Mouse (Mus musculus) gastrocnemius, adult 2 months (tissue): ENCODE results near the gene Srsf6. TPM values are rescaled to one million over a fixed set of nuclear protein-coding genes. Genes with fewer than 3 reads are reported as not detected.
"Not testable (repeated sequence)": the region's sequence is repeated elsewhere in the genome, so short reads cannot be mapped to it uniquely, and the experiment has no call there.

ENCODE experiments used
- DNase-seq: peaks from one replicate; pipeline ENCODE4 v3.0.0; 2022
- H3K27ac ChIP-seq: fragments of 200-600 bp; 2 replicates; pipeline ENCODE4 v1.8.1; 2022; ENCODE audit warnings: mild to moderate bottlenecking
- H3K4me3 ChIP-seq: fragments of 200-600 bp; 2 replicates; pipeline ENCODE4 v1.8.1; 2022; ENCODE audit warnings: mild to moderate bottlenecking, moderate library complexity
- CTCF ChIP-seq: fragments of 200-600 bp; IDR thresholded peaks from 2 replicates; pipeline ENCODE4 v1.8.1; 2022; ENCODE audit warnings: antibody characterized with exemption, mild to moderate bottlenecking, moderate library complexity
- intact Hi-C: fragments of 180-260 bp; cut with DNase I; formaldehyde crosslinking; loops from one replicate; pipeline ENCODE4 v1.15.1; 2025
- long read RNA-seq, 2 experiments: library from polyadenylated mRNA; stranded (forward); transcript quantifications; one replicate each; pipeline ENCODE4 v2.0.0; 2021
- total RNA-seq, 2 experiments: library from RNA; stranded (reverse); gene quantifications; 2 replicates each; pipeline ENCODE4 v1.2.3; 2021

Srsf6 gene
- 10 to 100 TPM; 45.6 to 46.1 TPM for total RNA-seq
- long read RNA-seq, experiment 1, transcript Srsf6-203 (6 exons, 3,527 nt), result major isoform, 40 of 52 reads
- long read RNA-seq, experiment 1, partial matches to known transcripts, result 3 of 52 reads
- long read RNA-seq, experiment 1, other reads (novel, unspliced or antisense), result 5 of 52 reads
- long read RNA-seq, experiment 2, transcript Srsf6-203 (6 exons, 3,527 nt), result major isoform, 40 of 49 reads
- long read RNA-seq, experiment 2, partial matches to known transcripts, result 2 of 49 reads
- long read RNA-seq, experiment 2, other reads (novel, unspliced or antisense), result 3 of 49 reads

DNA sequence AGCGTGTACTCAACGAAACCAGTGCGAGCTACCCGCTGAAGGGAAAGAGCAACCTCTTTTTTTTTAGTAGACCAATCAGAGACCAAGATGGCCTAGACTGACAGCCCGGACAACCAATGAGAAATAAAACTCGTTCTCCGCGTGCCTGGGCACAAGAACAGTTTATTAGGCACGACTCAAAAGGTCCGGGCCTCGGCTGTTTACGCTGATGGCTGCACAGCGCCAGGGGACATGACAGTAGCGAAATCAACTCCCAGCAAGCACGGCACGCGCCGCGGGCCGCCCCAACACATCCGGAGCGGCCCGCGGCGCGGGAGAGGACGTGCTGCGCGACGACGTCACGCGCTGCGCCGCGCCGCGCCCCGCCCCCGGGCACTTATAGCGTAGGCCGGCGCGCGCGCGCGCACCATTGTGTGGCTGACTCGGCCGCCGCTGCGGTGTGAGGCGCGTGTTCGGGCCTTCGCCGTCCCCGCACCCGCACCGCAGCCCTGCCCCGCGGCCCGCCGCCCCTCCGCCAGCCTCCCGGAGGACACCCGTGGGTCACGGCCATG, at the start of gene Srsf6:
TSS of gene Srsf6 (plus strand) at position 406 of the 551 bp plus-strand sequence.
- Histone ChIP-seq H3K4me3 (peak within 1 kb of the TSS; percentile 100), H3K27ac (peak within 1 kb of the TSS; percentile 100)
- peak; percentile 94 for DNase-seq
- intact Hi-C loops, result loop anchor here (5.0 to 10.0 kb wide), 3 partner anchors 86 to 1826 kb away; partner anchors contain the start of genes Chd6 and Ift52
- no peak for TF ChIP-seq CTCF

DNA sequence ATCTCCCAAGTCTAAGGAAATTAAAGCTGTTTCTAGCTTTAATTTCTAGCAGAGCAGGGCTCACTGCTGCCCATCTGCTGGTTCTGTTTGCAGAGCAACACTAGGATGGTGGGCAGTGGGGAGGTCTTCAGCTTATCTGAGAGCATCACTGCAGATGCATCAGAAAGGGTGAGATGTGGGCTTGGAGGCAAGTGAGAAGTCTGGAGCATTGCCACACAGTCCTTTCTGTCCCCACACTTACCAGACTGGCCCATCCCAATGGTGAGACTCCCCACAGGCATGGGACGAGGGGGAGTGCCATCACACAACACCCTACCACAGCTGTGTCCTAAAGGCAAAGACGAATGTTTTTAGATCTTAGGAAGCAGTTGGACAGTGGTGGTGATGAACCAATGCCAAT, 47.2 kb upstream of the Srsf6 start:
- H3K4me3 ChIP-seq, result no peak overlapping the region
- H3K27ac ChIP-seq, result no peak overlapping the region
- intact Hi-C loops, result no loop called here
- no peak for TF ChIP-seq CTCF
- no peak for DNase-seq

DNA sequence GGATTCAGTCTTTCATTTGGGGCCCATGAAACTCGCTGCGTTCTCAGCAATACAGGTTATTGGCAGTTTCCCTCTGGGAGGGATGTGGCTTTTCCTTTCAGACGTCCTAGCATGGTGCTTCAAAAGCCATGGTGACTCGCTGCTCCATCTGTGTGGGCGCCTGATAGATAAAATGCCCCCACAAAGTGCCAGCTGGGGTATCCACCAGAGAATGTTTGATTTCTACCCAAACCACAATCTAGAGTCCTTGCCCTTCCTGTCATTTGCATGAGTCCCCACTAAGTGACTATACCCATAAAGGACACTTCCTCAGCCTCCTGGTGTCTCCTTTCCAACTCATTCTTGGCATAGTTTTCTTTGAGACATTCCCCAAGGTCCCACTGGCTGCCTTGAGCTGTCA, 44.2 kb upstream of the Srsf6 start:
- Histone ChIP-seq H3K27ac (no peak overlapping the region), H3K4me3 (no peak overlapping the region)
- TF ChIP-seq CTCF, result no peak
- DNase-seq, result no peak
- intact Hi-C loops, result no loop called here

DNA sequence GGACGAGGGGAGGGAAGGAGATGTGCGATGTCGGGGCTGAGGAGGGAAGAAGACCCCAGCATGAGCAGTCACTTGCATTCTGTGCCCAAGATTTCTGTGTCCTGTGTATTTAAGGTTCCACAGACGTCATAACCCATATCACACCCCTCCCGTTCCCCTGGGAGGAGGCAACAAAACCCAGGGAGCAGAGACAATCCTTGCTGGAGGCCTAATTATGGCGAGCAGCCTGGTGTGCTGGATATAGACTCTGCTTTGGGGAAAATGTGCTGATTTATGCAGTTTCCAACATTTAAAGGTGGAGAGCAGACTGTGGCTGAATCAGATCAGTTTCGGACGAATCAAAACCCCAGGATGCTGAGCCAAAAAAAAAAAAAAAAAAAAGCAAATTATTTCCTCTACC, 42.7 kb upstream of the Srsf6 start:
- intact Hi-C loops, result no loop called here
- Histone ChIP-seq H3K4me3 (no peak overlapping the region), H3K27ac (no peak overlapping the region)
- TF ChIP-seq CTCF, result no peak
- DNase-seq, result no peak

DNA sequence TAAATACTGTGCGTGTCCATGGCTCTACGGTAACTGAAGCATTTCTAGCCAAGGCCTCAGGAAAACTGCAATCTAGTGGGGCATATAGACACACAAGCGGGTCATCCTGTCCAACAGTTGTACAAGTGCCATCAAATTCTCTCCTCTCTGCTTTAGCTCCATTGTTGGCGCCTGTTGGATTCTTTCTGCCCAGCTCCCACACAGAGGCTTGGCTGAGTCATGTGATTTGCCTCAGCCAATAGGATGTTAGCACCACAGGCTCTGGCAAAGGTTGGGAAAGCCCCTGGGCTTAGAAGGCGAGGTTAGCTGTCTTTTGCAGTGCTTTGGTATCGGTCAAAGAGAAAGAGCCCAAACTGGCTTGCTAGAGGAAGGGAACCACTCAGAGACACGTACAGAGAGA, 42.1 kb upstream of the Srsf6 start:
- H3K4me3 ChIP-seq, result no peak overlapping the region
- intact Hi-C loops, result no loop called here
- TF ChIP-seq CTCF, result no peak
- no peak overlapping the region for H3K27ac ChIP-seq
- no peak for DNase-seq

DNA sequence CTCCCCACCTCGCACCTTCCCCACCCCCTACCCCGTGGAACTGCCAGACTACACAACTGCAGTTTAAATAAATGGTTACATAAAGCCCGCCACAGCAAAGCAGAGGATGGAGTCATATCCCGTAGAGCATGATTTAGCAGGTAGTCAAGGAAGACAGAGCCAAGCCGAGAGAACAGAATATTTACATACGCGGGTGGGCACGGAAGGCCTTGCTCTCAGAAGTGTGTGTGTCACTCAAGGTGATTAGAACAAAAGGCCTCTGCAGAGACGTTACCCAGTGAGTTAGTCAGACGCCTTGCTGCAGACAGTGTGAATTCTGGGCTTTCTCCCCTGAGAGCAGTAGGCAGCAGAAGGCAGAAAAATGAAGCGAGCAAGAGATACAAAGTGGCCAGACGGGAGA, 41.6 kb upstream of the Srsf6 start:
- no peak overlapping the region for H3K27ac ChIP-seq
- no peak overlapping the region for H3K4me3 ChIP-seq
- DNase-seq, result no peak
- intact Hi-C loops, result no loop called here
- no peak for TF ChIP-seq CTCF

DNA sequence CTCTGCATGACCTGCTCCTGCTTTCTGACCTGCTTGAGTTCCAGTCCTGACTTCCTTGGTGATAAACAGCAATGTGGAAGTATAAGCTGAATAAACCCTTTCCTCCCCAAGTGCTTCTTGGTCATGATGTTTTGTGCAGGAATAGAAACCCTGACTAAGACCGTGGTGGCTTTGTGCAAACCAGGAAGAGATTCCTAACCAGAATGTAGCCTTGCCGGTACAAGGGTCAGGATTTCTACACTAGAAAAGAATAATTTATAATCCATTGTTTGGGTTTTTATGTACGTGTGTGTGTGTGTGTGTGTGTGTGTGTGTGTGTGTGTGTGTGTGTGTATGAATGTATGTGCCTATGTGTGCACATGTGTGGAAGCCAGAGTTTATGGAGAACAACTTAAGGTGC, 38.3 kb upstream of the Srsf6 start:
- H3K4me3 ChIP-seq, H3K27ac ChIP-seq, intact Hi-C loops, DNase-seq: not testable (repeated sequence)

DNA sequence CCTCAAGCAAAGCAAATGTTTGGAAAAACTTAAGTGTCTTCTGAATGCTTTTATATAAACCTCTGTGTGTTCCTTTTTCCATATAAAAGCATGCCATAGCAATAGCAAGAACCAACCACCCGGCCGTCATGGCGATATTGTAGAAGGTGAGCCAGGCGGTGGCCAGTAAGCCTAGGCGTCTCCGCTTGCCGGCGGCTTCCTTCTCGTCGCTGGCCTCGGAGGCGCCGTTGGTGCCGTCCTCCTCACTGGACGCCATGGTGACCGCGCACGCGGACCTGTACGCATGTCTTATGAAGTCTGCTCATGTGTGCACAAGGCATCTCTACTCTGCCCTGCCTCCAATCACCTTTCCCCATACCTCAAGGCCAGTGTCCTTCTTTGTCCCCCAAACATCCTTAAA, 32.1 kb upstream of the Srsf6 start:
- H3K4me3 ChIP-seq, H3K27ac ChIP-seq, DNase-seq, intact Hi-C loops: not testable (repeated sequence)

DNA sequence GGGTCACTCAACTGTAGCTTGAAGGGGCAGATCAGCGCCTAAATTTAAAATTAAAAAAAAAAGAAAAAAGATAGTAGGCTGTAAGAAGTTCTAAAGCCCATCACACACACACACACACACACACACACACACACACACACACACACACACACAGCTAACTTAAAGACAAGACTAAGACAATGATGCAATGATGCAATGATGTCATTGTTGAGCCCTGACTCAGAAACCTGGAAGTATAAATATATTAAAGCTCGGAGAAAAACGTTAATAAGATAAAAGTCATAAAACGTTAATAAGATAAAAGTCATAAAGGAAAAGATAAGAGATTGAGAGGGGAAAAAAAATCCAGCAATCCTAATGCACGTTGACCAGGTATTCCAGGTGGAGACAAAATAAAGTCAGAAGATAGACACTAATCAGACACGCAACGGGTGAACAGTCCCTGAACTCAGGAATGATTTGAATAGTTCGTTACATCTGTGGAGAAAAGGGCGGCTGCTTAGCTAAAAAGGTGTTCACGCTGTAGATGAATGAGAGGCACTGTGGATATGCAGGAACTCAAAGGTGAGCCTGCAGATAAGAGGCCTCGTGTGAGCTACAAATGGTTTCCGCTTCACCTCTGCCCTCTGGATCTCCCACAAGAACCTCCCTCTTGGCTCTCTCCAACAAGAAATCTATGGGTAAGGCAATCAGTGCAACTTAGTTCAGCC, 31.3 kb upstream of the Srsf6 start:
- Histone ChIP-seq H3K27ac (no peak overlapping the region), H3K4me3 (no peak overlapping the region)
- no peak for TF ChIP-seq CTCF
- intact Hi-C loops, result no loop called here
- no peak for DNase-seq

DNA sequence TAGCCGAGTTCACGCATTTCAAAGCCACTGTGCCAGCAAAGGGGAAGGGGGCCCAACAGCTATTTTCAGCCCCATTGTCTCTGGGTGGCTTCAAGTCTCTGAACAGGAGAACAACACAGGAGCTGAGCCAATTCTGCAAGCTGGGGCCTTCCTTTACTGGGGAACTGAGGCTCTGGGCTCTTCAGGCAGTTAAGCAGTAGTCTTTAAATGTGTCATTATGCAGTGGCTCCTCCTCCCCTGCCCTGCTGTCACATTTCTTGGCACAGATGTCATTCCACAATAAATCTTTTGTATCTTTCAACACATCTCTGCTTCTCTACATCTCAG, 30.8 kb upstream of the Srsf6 start:
- DNase-seq, result no peak
- intact Hi-C loops, result no loop called here
- H3K27ac ChIP-seq, result no peak overlapping the region
- TF ChIP-seq CTCF, result no peak
- no peak overlapping the region for H3K4me3 ChIP-seq

DNA sequence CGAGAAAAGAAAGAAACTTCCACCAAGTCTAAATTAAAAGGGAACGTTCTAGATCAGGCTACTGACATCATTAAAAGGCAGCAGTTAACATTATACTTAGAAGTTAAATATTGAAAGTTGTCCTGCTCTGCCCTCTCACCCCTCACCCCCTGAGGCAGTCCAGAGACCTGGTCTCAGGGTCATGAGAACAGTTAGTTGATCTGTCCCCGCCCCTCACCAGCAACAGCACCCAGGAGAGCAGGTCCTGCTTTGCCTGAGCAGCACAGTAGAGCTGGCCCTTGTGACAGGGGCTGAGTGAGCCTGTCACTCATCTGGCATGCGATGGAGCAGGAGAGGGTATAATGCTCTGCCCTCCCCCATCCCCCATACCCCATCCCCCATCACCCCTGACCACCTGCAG, 25.4 kb upstream of the Srsf6 start:
- no peak for TF ChIP-seq CTCF

DNA sequence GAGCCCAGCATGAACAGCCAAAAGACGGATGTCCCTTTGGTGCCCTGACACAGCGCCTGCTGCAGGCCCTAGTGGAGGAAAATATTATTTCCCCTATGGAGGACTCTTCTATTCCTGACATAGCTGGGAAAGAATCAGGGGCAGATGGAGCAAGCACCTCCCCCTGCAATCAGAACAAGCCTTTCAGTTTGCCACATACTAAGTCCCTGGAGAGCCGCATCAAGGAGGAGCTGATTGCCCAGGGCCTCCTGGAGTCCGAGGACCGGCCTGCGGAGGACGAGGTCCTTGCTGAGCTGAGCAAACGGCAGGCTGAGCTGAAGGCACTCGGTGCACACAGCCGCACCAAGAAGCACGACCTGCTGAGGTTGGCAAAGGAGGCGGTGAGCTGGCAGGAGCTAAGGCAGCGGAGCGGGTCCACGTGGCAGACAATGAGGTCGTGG, 23.3 kb upstream of the Srsf6 start:
- DNase-seq, result no peak
- no peak overlapping the region for H3K27ac ChIP-seq
- no peak for TF ChIP-seq CTCF
- no peak overlapping the region for H3K4me3 ChIP-seq
- intact Hi-C loops, result no loop called here

More for the DNA sequence above, 25.4 kb upstream of the Srsf6 start:
- Histone ChIP-seq H3K27ac (no peak overlapping the region), H3K4me3 (no peak overlapping the region)
- DNase-seq, result no peak
- intact Hi-C loops, result no loop called here

DNA sequence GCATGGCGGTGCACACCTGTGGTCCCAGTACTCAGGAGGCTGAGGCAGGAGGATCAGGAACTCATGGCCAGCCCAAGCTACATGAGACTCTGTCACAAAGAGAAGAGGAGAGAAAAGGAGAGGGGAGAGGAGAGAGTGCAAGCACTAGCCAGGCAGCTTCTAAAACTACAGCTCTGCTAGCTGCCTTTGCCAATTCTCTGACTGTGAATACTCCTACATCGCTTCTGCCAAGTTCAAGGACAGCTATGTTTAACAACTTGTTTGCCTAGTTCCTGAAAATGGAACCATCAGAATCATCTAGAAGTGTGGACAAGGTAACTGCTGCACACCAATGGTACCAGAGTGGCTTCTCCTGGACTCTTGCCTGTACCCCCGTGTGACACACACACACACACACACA, 17.3 kb upstream of the Srsf6 start:
- Histone ChIP-seq H3K4me3 (no peak overlapping the region), H3K27ac (no peak overlapping the region)
- intact Hi-C loops, result no loop called here
- no peak for DNase-seq
- TF ChIP-seq CTCF, result no peak

DNA sequence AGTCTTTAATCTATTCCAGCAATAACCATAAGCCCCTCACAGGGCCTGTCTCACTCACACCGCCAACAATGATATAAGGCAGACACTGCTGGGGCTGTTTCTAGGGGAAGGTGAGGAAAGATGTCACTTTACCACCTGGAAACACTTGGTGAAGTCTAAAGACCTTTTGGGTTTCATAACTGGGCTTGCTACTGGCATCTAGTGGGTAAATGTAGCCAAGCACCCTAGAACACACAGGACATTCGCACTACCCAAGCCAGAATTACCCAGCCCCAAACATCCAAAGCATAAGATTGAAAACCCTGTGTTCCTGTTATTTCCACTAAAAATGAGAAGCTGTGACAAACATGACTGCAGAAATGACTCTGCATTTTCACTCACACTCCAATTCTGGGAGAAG, 16.8 kb upstream of the Srsf6 start:
- TF ChIP-seq CTCF, result peak; percentile 29; the same call in 1 of the 2 replicates
- intact Hi-C loops, result no loop called here

More for the DNA sequence above, 16.8 kb upstream of the Srsf6 start:
- DNase-seq, result no peak
- Histone ChIP-seq H3K27ac (no peak overlapping the region), H3K4me3 (no peak overlapping the region)
